Mouse (Mus musculus) heart, embryonic 11.5 days (tissue): Measurements from ENCODE around the gene Usp1. TPM values are rescaled to one million over a fixed set of nuclear protein-coding genes. Genes with fewer than 3 reads are reported as not detected.

Source experiments
- ATAC-seq: fragments of 200-750 bp; cut with Nextera tagmentation; replicated peaks from 2 replicates; pipeline ENCODE4 v1.8.0; 2017; ENCODE audit warnings: moderate library complexity; ENCODE audit not compliant: insufficient number of reproducible peaks, low FRiP score, low TSS enrichment
- H3K27ac ChIP-seq: fragments of 300-500 bp; sonication (generic); 2 replicates; pipeline ENCODE4 v1.5.1; 2014; ENCODE audit warnings: mild to moderate bottlenecking, low read depth, low read length
- H3K27me3 ChIP-seq: fragments of 300-500 bp; sonication (generic); 2 replicates; pipeline ENCODE4 v1.6.1; 2014; ENCODE audit warnings: mild to moderate bottlenecking, low read length, mixed read lengths; ENCODE audit not compliant: control insufficient read depth, insufficient read depth
- H3K36me3 ChIP-seq: fragments of 300-500 bp; sonication (generic); 2 replicates; pipeline ENCODE4 v1.6.1; 2014; ENCODE audit warnings: mild to moderate bottlenecking, low read length, moderate library complexity, mixed read lengths; ENCODE audit not compliant: control insufficient read depth, insufficient read depth
- H3K4me1 ChIP-seq: fragments of 300-500 bp; sonication (generic); 2 replicates; pipeline ENCODE4 v1.6.1; 2014; ENCODE audit warnings: low read length; ENCODE audit not compliant: control insufficient read depth, insufficient read depth
- H3K4me2 ChIP-seq: fragments of 300-500 bp; sonication (generic); 2 replicates; pipeline ENCODE4 v1.6.1; 2014; ENCODE audit warnings: mild to moderate bottlenecking, moderate library complexity
- H3K4me3 ChIP-seq: fragments of 300-500 bp; sonication (generic); 2 replicates; pipeline ENCODE4 v1.5.1; 2014; ENCODE audit warnings: low read depth, low read length
- H3K9ac ChIP-seq: fragments of 300-500 bp; sonication (generic); 2 replicates; pipeline ENCODE4 v1.6.1; 2014; ENCODE audit warnings: mild to moderate bottlenecking, low read depth, low read length, moderate library complexity
- H3K9me3 ChIP-seq: fragments of 300-500 bp; sonication (generic); replicated peaks from 2 replicates; pipeline ENCODE4 v1.6.1; 2016; ENCODE audit warnings: low read length; ENCODE audit not compliant: control insufficient read depth
- WGBS: fragments of 180-500 bp; shearing (Covaris S2); extraction: QIAGEN DNeasy Blood & Tissue Kit; methylation state at CpG from one replicate; pipeline ENCODE4 v1.1.7; 2014; ENCODE audit not compliant: insufficient replicate concordance; 5-methylcytosine and 5-hydroxymethylcytosine counted together
- polyA plus RNA-seq: library from polyadenylated mRNA; unstranded; fragments of >200 nt; fragmentation: Nextera tagmentation; extraction: Ambion mirVana; gene quantifications from 2 replicates; pipeline ENCODE4 v1.2.1, GENCODE M21; 2014

Gene Usp1
- polyA plus RNA-seq: 54.4 and 55.8 TPM in 2 replicates

DNA sequence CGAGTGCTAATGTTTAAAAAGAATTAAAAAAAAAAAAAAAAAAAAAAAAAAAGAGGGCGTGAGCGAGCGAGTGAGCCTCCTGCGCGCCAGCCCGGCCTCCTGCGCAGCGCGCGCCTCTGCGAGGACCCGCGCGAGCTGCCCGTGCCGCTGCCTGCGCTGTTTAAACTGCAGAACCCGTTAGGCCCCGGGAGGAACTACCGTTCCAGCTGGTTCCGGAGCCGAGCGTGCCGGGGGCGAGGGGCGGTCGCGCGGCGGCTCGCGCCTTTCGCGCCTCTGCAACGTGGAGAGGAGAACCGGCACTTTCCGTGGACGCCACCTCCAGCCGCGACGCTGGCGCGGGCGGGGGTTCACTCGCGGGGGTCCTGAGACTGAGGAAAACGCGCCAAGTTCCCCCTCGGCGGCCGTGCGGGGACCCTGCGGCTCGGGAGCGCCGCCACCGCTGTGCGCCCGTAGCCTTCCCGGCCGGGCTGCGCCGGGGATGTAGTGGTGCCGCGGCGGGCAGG, at the start of gene Usp1:
Gene Usp1 (plus strand): TSS at position 243 of the 503 bp plus-strand sequence.
- Histone ChIP-seq H3K36me3 (no peaks in the 10 kb centered on the region), H3K9ac (peak within 1 kb of the TSS; percentile 89), H3K27ac (peak within 1 kb of the TSS; percentile 100), H3K9me3 (no peaks in the 10 kb centered on the region), H3K4me1 (peaks cover 12% of the 10 kb centered on the region), H3K27me3 (no peaks in the 10 kb centered on the region), H3K4me3 (peak within 1 kb of the TSS; percentile 87), H3K4me2 (peak within 1 kb of the TSS; percentile 93)
- ATAC-seq: peak; percentile 44
- under 1% methylated on average over 58 of the region's 67 CpGs for WGBS

DNA sequence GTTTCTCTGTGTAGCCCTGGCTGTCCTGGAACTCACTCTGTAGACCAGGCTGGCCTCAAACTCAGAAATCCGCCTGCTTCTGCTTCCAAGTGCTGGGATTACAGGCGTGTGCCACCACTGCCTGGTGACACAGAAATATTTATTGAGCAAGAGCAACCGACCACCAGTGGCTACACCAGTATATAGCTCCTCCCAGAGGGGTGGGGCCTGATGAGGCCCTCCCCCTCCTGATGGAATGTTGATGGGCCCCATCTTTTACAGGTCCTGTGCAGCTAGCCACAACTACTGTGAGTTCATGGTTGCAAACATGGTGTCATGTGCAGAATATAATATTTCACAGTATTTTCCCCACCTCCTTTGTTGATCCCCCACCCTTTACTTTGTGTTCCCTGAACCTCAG, 40.9 kb upstream of the Usp1 start:
- no peak overlapping the region for H3K27ac ChIP-seq
- WGBS: 68% methylated on average over 3 of the region's 3 CpGs
- H3K9ac ChIP-seq: no peak overlapping the region
- no peaks in the 10 kb centered on the region for H3K4me1 ChIP-seq
- H3K4me3 ChIP-seq: no peak overlapping the region
- no peak for ATAC-seq
- H3K9me3 ChIP-seq: no peaks in the 10 kb centered on the region
- H3K4me2 ChIP-seq: no peak overlapping the region
- H3K36me3 ChIP-seq: no peaks in the 10 kb centered on the region
- no peaks in the 10 kb centered on the region for H3K27me3 ChIP-seq

DNA sequence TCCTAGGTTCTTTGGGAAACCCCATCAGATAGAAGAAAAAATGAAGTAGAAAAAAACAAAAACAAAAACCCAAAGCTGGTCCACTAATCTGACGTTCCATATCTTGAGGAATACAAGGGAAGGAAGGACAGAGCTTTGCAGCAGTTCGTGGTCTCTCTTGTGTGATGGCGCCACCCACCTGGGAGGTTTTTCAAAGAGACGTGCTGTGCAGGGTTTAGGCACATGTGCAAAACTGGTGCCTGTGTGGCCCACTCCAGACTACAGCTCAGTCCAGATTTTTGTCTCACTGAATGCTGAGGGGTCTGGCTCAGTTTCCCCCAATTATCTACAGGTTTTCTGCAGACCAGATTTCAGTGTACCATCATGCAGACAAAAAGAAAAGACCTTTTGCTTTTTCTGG, 37.2 kb upstream of the Usp1 start:
- Histone ChIP-seq H3K4me1 (no peaks in the 10 kb centered on the region), H3K4me3 (no peak overlapping the region), H3K27ac (no peak overlapping the region), H3K9me3 (no peaks in the 10 kb centered on the region), H3K36me3 (no peaks in the 10 kb centered on the region), H3K9ac (no peak overlapping the region), H3K27me3 (no peaks in the 10 kb centered on the region), H3K4me2 (no peak overlapping the region)
- no peak for ATAC-seq
- 64% methylated on average over 4 of the region's 4 CpGs for WGBS

DNA sequence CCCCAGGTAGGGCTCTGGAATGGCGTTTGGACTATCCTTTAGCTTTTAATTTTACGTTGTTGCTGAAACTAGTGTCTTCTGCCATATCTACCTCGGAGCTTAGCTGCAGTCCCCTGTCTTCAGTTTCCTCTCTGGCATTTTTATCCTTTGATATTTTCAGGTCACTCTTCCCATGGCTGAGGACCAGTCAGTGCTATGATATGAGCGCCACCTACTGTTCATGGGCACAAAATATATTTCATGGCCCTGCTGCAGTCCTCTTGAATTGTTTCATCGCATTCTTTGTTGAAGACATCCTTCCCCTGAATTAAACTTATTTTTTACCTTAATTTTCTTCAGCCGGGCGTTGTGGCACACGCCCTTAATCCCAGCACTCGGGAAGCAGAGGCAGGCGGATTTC, 36.5 kb upstream of the Usp1 start:
- H3K4me3 ChIP-seq: no peak overlapping the region
- no peaks in the 10 kb centered on the region for H3K4me1 ChIP-seq
- H3K4me2 ChIP-seq: no peak overlapping the region
- no peaks in the 10 kb centered on the region for H3K36me3 ChIP-seq
- no peaks in the 10 kb centered on the region for H3K27me3 ChIP-seq
- ATAC-seq: no peak; the same call in 1 of the 2 replicates
- 14% methylated on average over 10 of the region's 10 CpGs for WGBS
- H3K9me3 ChIP-seq: no peaks in the 10 kb centered on the region
- H3K9ac ChIP-seq: no peak overlapping the region
- no peak overlapping the region for H3K27ac ChIP-seq

GRCm38 (mm10) chr4:98910246-98910645, 13.4 kb upstream of the Usp1 start:
- H3K4me1 ChIP-seq: no peaks in the 10 kb centered on the region
- H3K9ac ChIP-seq: no peak overlapping the region
- H3K27me3 ChIP-seq: no peaks in the 10 kb centered on the region
- H3K4me3 ChIP-seq: no peak overlapping the region
- no peak overlapping the region for H3K27ac ChIP-seq
- WGBS: 85% methylated on average over 5 of the region's 5 CpGs
- no peak for ATAC-seq
- H3K4me2 ChIP-seq: no peak overlapping the region
- no peaks in the 10 kb centered on the region for H3K36me3 ChIP-seq
- H3K9me3 ChIP-seq: no peaks in the 10 kb centered on the region

- no peak overlapping the region for H3K27ac ChIP-seq
- no peaks in the 10 kb centered on the region for H3K27me3 ChIP-seq
- WGBS: 76% methylated on average over 2 of the region's 2 CpGs
- H3K9ac ChIP-seq: no peak overlapping the region
- no peaks in the 10 kb centered on the region for H3K9me3 ChIP-seq
- no peak overlapping the region for H3K4me2 ChIP-seq
- H3K4me3 ChIP-seq: no peak overlapping the region
- H3K36me3 ChIP-seq: no peaks in the 10 kb centered on the region
- no peak for ATAC-seq
- H3K4me1 ChIP-seq: peaks cover 4% of the 10 kb centered on the region; the same call in 1 of the 2 replicates
Observed at GRCm38 (mm10) chr4:98917724-98918123, 5.9 kb upstream of the Usp1 start.

GRCm38 (mm10) chr4:98918204-98918603, 5.4 kb upstream of the Usp1 start:
- no peak overlapping the region for H3K4me3 ChIP-seq
- no peaks in the 10 kb centered on the region for H3K27me3 ChIP-seq
- no peaks in the 10 kb centered on the region for H3K9me3 ChIP-seq
- peaks cover 4% of the 10 kb centered on the region; the same call in 1 of the 2 replicates for H3K4me1 ChIP-seq
- H3K27ac ChIP-seq: no peak overlapping the region
- H3K36me3 ChIP-seq: no peaks in the 10 kb centered on the region
- H3K9ac ChIP-seq: no peak overlapping the region
- 81% methylated on average over 1 of the region's 1 CpGs for WGBS
- ATAC-seq: no peak
- no peak overlapping the region for H3K4me2 ChIP-seq

DNA sequence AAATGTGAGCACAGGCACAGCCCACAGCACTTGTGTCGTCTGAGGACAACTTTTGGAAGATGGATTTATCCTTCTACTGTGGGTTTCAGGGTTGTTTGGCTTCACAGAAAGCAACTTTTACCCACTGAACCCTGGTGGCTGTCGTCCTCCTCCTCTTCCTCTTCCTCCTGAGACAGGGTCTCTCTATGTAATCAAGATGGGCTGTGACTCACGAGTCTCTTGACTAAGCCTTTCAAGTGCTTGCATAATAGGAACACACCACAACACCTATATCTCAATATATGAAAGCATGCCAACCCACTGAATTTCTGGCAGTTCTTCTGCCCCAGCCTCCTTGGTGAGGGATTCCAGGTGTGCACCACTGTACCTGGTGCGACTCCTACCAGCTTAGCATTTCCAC, 2.7 kb upstream of the Usp1 start:
- Histone ChIP-seq H3K9ac (no peak overlapping the region), H3K27me3 (no peaks in the 10 kb centered on the region), H3K4me1 (peaks cover 11% of the 10 kb centered on the region), H3K4me3 (no peak overlapping the region), H3K27ac (no peak overlapping the region), H3K36me3 (no peaks in the 10 kb centered on the region), H3K4me2 (no peak overlapping the region), H3K9me3 (no peaks in the 10 kb centered on the region)
- WGBS: 81% methylated on average over 4 of the region's 4 CpGs
- no peak for ATAC-seq

DNA sequence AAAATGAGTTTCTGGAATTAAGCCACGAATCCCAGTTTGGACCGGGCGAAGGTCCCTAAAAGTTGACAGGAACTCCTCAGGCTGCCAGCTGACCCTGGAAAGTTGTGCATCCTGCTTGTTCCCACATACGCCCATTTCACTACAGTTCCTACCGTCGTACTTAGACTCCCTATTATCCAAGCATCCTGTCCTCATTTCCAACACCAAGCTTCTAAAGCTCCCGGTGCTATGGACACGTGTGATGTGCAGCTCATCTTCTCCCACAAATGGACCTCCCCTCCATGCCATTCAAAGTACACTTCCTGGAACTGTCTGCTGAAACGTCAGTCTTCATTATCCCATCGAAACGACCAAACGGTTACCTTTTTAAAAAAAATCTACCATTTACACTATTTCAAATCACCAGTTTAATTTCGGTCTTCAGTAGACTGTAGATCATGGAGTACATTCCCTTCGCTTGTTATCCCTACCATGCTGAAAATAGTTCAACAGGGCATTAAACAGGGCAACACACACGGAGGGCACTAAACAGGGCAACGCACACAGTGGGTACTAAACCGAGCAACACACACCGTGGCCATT, 1.5 kb upstream of the Usp1 start:
- 12% methylated on average over 18 of the region's 18 CpGs for WGBS
- H3K4me2 ChIP-seq: peak overlapping the region; percentile 93
- H3K27ac ChIP-seq: peak overlapping the region; percentile 93
- H3K36me3 ChIP-seq: no peaks in the 10 kb centered on the region
- no peaks in the 10 kb centered on the region for H3K27me3 ChIP-seq
- H3K9me3 ChIP-seq: no peaks in the 10 kb centered on the region
- peaks cover 12% of the 10 kb centered on the region for H3K4me1 ChIP-seq
- H3K4me3 ChIP-seq: peak overlapping the region; percentile 87
- H3K9ac ChIP-seq: peak overlapping the region; percentile 89
- no peak for ATAC-seq
